Mouse (Mus musculus) liver, adult (tissue): Measurements from ENCODE around the gene Usp29.

Source experiments
- GATA4 ChIP-seq: IDR thresholded peaks from 2 replicates; pipeline ENCODE4 v1.6.1; 2014; ENCODE audit warnings: mild to moderate bottlenecking, low read length; ENCODE audit not compliant: insufficient replicate concordance

The Usp29 gene

DNA sequence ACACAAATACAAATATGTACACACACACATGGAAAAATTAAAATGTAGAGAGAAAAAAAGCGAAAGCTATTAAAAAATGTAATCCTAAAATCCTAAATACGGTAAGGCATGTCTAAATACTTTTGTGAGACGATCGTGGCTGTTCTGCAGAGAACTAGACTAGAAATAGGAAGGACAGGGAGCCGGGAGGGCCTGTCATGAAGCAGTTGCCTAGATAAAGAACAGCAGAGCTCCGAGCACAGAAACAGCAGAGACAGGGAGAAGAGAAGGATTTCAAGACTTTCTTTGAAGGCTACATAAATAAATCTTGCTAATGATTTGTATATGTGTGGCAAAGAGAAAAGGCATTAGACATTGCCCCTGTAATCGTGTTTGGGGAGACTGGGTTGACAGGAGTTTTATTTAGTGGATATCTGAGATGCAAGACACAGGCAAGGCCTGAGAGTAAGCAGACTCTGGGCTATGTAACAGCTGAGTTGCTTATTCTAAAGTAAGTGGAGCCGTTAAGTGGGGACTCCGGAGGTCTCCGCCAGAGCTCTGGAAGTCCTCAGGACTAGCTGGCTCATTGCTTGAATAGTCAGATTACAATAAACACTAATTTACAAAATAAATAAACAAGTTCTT lies 14.0 kb downstream of the Usp29 start:
- TF ChIP-seq GATA4 = no peak

DNA sequence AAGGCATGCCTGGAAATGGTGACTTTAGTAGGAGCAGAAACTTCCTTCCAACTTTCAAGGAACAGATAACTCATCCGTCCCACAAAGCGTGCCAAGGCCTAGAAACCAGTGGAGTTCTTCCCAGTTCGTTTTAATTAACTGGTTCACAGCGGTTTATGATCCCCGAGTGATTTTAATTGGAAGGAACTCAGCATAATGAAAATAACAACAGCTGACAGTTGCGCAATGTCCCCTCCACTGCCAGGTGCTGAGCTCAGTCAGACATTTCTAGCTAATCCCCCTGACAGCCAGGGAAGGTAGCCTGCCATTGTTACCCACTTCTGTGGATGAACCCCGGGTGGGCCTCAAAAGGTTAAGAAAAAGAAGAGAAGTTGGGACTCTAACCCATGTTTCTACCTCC lies 18.8 kb downstream of the Usp29 start:
- TF ChIP-seq GATA4 = no peak

DNA sequence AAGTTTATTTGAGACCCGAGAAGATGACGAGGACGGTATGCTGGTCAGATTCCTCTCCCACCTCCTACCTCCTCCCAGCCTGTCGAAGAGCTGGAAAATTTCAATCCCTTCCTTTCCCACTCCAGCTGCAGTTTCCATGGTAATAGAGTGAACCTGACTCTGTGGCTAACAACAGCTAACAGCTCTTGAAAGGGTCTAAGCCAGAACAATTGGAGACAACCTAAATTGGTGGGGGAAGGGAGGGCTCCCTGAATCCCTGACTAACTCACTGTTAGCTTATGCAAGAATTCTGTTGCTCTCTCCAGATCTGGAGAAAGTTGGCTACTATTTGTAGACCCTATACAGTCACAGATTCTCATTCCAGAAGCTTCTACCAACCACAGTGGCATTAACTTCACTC lies 23.1 kb downstream of the Usp29 start:
- TF ChIP-seq GATA4 = no peak

DNA sequence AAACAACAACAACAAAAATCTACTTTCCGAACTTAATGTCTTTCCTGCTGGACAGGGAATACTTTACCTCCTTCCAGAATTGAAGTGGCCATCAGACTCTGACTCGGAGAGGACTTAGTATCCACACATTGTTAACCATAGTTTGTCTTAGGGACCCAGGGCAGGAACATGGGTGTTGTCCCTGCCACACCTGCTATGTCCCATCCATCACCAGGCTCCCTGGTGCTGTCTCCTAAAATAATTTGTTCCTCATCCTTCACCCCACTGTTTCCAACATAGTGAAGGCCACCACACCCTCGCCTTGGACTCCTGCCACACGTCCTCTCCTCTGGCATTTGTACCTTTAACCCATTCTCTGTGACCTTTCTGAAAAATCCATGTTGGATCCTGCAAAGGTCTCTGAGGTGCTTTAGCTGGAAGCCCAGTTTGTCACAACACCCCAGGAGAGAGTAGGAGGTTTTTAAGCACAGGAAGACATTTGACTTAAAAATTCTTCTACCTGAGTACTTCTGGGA lies 26.5 kb downstream of the Usp29 start:
- TF ChIP-seq GATA4 = no peak

DNA sequence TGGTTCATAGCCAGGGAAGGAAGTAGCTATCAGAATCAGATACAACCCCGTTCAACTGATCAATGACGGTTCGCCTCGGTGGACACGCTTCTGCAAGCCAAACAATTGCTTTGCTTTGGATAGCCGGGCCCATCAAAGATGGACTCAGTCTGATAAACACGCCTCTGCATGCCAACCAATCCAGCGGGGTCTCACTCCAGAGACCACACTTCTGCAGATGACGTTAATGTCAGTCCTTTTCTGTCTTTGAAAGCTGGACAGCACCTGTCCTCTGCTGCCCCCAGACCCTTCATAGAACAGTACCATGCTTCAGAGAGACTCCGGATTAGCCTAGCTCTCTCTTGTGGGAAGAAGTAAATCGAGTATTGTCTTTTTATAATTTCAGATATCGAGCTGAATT lies 29.3 kb downstream of the Usp29 start:
- TF ChIP-seq GATA4 = no peak

DNA sequence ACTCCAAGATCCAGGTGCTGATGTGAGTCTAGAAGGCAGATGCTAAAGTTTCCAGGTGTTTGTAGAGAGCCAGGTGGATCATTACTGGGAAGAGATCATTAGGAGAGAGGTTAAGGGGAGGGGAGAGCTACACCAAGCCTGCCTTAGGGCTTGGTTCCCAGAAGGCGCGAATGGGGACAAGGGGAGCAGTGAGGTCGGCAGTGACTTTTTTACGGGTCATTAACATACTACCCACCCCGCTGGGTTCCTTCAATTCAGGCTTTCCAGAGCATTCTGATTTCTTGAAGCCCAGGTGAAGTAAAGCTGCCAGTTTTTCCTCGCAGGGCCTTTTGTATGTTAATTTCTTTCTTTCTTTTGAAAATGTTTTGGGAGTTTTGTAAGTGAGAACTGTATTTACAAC lies 29.8 kb downstream of the Usp29 start:
- TF ChIP-seq GATA4 = no peak

DNA sequence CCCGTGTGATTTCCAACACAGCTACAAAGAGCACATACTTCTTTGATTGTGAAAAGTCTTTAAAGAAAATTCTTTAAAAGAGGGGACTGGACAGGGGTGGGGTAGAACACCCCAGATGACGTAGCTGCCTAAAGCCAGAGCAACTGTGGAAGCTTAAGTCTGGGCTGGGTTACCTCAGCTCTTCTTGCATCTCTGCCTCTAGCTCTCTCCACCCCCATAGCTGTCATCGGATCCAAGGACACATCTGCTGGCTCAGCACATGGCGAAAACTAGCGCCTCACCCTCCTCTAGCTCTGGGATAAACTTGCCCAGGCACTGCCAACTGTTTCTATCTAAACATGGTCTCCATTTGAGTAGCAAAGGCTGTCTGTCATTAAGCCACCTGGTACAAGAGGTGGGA lies 34.9 kb downstream of the Usp29 start:
- TF ChIP-seq GATA4 = no peak

DNA sequence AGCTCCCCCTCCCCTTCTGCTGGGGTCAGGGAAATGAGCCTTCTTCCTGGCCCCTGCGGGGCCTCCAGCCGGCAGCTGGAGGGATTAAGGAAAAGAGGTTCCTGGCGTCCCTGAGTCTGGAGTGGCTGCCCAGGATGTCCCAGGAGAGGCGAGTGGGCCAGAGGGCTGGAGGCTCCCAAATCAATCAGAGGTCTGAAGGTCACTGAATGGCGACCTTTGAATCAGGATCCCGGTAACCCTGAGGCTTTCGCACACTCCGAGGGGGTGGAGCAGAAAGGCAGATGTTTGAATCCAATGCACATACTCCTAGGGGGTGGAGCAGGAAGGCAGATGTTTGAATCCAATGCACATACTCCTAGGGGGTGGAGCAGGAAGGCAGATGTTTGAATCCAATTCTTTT lies 39.9 kb downstream of the Usp29 start:
- no peak for TF ChIP-seq GATA4

DNA sequence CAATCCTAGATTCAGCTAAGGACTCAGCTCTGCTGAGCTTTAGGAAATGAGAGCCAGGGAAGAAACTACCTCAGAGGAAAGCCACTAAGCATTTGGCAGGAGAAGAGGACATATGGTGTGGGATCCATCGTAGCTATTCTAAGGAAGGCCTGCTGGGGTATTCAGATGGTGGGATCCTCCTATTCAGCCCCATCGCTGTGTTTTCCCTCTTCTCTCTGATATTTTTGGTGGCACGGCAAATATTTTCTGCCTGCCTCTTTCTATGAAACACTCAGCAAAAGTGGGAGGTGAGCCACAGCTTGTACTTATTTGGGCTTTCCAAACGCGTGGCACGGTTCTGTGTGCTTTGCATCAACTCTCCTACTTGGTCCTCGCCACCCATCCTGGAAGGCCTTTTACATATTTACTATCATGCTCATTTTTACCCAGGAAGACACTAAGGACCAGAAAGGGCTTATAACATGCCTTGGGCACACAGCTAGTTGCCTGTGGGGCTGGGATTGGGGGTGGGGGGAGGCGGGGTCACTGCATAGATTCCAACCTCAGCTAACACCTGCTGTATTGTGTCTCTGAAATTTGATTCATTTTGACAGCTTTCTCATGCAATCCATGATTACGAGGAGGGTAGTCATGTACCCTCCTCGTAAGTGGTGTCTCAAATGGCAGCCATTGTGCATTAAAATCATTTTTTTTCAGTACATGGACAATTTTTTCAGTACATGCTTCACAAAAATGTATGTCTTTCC lies 46.1 kb downstream of the Usp29 start:
- TF ChIP-seq GATA4 = no peak

DNA sequence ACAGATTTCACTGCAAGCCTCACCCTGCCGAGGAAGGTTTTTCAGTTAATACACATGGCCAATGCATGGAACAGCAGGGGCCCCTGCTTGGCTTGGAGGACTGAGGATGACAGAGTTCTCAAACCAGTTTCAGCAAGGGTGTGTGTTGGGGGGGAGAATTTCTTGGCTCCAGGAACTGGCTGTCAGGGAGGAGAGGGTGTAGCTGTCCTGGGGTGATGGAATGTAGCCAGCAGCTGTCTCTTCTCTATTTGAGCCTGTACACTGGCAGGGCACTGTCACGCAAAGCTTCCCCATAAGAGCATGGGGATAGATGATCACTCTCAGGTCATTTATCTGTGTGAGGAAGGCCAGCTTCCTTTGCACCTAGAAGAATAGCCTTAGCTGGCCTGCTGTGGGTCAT lies 46.7 kb downstream of the Usp29 start:
- no peak for TF ChIP-seq GATA4

DNA sequence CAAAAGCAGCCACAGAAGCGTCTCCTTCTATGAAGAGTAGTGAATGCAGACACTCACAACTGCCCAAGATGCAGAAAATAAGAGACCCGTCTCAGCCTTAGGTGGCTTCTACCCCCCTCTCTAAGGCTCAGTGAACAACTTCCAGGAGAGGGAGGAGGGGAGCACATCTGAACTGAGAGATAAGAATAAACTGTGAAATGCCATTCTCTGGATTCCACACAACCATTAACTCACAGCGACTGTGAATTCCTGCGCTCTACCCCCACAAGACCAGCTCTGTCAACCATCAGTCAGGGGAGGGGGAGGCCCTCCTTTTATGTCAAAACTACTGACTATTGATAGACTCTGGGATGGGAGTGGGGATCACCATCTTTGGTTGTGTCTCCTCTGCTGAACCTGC lies 47.3 kb downstream of the Usp29 start:
- no peak for TF ChIP-seq GATA4

DNA sequence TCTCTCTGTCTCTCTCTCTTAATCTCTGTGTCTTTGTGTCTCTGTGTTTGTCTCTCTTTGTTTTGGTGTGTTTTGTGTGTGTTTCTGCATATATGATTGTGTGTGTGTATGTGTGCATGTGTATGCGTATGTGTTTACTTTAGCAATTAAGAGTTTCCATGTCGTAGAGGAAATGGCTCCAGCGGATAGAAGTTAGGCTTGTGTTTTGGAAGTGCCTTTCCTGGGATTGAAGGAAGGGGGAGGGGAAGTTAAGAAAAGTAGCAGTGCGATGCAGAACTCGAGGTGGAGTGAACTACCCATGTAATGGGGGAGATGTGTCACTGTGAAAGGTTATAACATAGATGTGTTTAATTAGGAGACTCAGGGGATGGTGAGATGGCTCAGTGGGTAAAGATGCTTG lies 48.8 kb downstream of the Usp29 start:
- TF ChIP-seq GATA4 = no peak

DNA sequence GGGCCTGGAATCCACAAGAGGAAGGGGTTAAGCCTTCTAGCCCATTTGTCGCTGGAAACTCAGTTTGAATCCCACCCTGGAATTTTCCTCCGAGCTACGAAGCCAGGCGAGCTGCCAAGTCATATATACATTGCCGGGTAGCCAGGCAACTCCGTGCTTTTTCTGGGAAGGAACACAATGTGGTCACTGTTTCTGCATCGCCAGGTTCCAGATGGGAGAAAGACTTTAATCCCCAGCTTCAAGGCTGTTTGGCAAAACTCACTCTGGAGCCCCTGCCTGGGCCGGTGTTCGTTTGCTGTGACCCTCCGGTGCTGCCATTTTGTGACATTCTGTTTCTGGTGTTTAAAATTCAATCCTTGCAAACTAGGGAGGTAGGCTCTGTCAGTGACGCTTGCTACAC lies 51.2 kb downstream of the Usp29 start:
- no peak for TF ChIP-seq GATA4

DNA sequence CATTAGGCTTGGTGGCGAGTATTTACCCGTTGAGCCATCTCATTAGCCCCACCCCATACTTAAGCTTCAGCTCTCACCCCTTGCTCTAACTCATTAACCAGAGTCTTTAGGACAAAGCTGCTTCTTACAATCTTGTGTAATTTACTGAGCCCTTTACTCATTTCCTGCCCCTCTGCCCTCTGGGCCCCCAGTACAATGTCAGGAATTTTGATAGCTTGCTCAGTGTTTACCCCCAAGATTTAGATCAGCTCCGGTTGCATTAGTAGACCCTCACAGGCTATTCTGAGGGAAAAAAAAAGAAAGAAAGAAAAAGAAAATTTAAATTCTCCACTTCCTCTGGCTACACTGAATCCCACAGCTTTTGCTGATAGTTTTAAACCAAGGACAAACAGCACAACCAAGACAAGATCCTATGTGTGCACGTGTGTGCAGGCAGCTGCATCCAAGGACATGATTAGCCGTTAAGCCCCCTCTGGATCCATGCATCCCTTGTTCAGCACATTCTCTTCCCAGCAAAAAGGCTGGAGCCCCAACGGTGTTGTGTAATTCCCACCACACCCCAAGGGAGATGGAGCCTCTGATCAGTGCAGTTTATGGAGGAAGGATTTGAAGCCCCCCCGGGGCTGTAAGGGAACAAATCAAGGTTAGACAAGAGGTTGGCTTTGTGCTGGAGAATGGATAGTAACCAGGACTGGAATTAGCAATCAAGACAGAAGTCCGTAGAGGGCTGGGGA lies 54.1 kb downstream of the Usp29 start:
- TF ChIP-seq GATA4 = no peak

DNA sequence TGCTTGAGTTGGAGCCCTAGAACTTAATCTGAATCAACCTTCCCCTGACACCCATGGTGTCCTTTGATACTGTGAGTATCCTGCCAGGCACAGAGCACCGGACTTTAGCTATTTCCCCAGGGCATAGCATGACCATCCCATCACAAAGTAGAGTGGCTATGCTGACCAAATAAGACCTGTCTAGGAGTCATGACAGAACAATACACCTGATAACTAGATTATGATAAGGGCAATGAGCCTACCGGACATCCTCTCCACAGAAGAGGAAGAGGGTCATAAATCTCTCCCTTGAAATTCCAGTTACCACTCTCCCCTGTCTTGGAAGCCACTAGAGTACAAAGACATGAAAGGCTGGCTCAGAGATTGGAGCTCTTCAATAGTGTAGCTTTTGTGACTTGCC lies 56.6 kb downstream of the Usp29 start:
- no peak for TF ChIP-seq GATA4

DNA sequence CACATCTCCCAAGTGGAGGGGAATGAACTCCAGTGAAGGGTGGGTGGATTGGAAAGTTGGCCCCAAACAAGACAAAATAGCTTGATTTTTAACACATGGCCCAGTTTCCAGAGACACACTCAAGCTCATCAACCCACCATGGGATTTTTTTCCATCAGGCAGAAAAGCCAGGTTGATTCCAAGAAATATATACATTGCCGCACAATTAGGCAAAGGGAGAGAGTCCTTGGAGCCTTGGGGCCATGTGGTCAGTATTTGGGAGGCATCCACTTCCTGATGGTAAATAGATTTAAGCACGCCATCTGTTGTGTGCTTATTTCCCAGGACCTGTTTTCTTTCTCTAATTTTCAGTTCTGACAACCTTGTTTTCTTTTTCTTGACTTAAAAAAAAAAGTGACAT lies 57.7 kb downstream of the Usp29 start:
- TF ChIP-seq GATA4 = no peak
